Mouse (Mus musculus): ENCODE data around the gene Wnt2. TPM values are rescaled to one million over a fixed set of nuclear protein-coding genes. Genes with fewer than 3 reads are reported as not detected.

Gene Wnt2
- polyA plus RNA-seq (2015; fragmentation: Nextera tagmentation; extraction: Ambion mirVana) = 1.1 and 1.3 TPM in 2 replicates

GRCm38 (mm10) chr6:18029746-18030656, at the start of gene Wnt2:
Gene Wnt2 (minus strand): TSS chr6:18030585.
- Histone ChIP-seq H3K9me3 (no peaks in the 10 kb centered on the region), H3K4me1 (replicated peaks) (peaks cover 26% of the 10 kb centered on the region), H3K4me3 (peak within 1 kb of the TSS; percentile 47), H3K4me2 (peak within 1 kb of the TSS; percentile 90), H3K27me3 (peaks cover 53% of the 10 kb centered on the region), H3K27ac (replicated peaks) (no peak within 1 kb of the TSS), H3K9ac (peak within 1 kb of the TSS; percentile 51), H3K36me3 (no peaks in the 10 kb centered on the region)
- 0 out of 2 replicates have a peak, but pooled peaks have one; percentile 42 for ATAC-seq (ENCODE audit: low read depth)
- WGBS = under 1% methylated on average over 47 of the region's 47 CpGs

GRCm38 (mm10) chr6:18078615-18079014, 48.2 kb upstream of the Wnt2 start:
- Histone ChIP-seq H3K4me3 (no peak overlapping the region), H3K4me1 (replicated peaks) (no peaks in the 10 kb centered on the region), H3K27ac (replicated peaks) (no peak overlapping the region), H3K4me2 (no peak overlapping the region), H3K36me3 (no peaks in the 10 kb centered on the region), H3K9ac (no peak overlapping the region), H3K27me3 (no peaks in the 10 kb centered on the region), H3K9me3 (no peaks in the 10 kb centered on the region)
- WGBS = 38% methylated on average over 1 of the region's 1 CpGs
- ATAC-seq (ENCODE audit: low read depth) = no peak

- no peak overlapping the region for H3K9ac ChIP-seq
- no peaks in the 10 kb centered on the region for H3K9me3 ChIP-seq
- no peak overlapping the region for H3K4me2 ChIP-seq
- no peak for ATAC-seq (ENCODE audit: low read depth)
- no peaks in the 10 kb centered on the region for H3K36me3 ChIP-seq
- no peak overlapping the region for H3K4me3 ChIP-seq
- 85% methylated on average over 7 of the region's 7 CpGs for WGBS
- H3K4me1 ChIP-seq (replicated peaks) = no peaks in the 10 kb centered on the region
- no peaks in the 10 kb centered on the region for H3K27me3 ChIP-seq
- no peak overlapping the region for H3K27ac ChIP-seq (replicated peaks)
Measured at GRCm38 (mm10) chr6:18076986-18077385, 46.6 kb upstream of the Wnt2 start.

GRCm38 (mm10) chr6:18076577-18076976, 46.2 kb upstream of the Wnt2 start:
- H3K4me1 ChIP-seq (replicated peaks) = no peaks in the 10 kb centered on the region
- 70% methylated on average over 5 of the region's 5 CpGs for WGBS
- no peak overlapping the region for H3K4me3 ChIP-seq
- no peaks in the 10 kb centered on the region for H3K27me3 ChIP-seq
- H3K9ac ChIP-seq = no peak overlapping the region
- no peak overlapping the region for H3K4me2 ChIP-seq
- no peaks in the 10 kb centered on the region for H3K9me3 ChIP-seq
- ATAC-seq (ENCODE audit: low read depth) = no peak
- no peak overlapping the region for H3K27ac ChIP-seq (replicated peaks)
- H3K36me3 ChIP-seq = no peaks in the 10 kb centered on the region

- no peaks in the 10 kb centered on the region for H3K27me3 ChIP-seq
- no peak overlapping the region for H3K4me3 ChIP-seq
- 84% methylated on average over 4 of the region's 4 CpGs for WGBS
- no peaks in the 10 kb centered on the region for H3K36me3 ChIP-seq
- no peak overlapping the region for H3K27ac ChIP-seq (replicated peaks)
- no peaks in the 10 kb centered on the region for H3K4me1 ChIP-seq (replicated peaks)
- ATAC-seq (ENCODE audit: low read depth) = no peak
- H3K4me2 ChIP-seq = no peak overlapping the region
- no peak overlapping the region for H3K9ac ChIP-seq
- no peaks in the 10 kb centered on the region for H3K9me3 ChIP-seq
Measured at GRCm38 (mm10) chr6:18057899-18058298, 27.5 kb upstream of the Wnt2 start.

- no peaks in the 10 kb centered on the region for H3K9me3 ChIP-seq
- no peak overlapping the region for H3K4me2 ChIP-seq
- no peak overlapping the region for H3K27ac ChIP-seq (replicated peaks)
- no peaks in the 10 kb centered on the region for H3K36me3 ChIP-seq
- peaks cover 3% of the 10 kb centered on the region; the same call in 1 of the 2 replicates for H3K4me1 ChIP-seq (replicated peaks)
- no peak for ATAC-seq (ENCODE audit: low read depth)
- no peak overlapping the region for H3K9ac ChIP-seq
- no peaks in the 10 kb centered on the region for H3K27me3 ChIP-seq
- H3K4me3 ChIP-seq = no peak overlapping the region
- 51% methylated on average over 5 of the region's 5 CpGs for WGBS
Measured at GRCm38 (mm10) chr6:18051702-18052101, 21.3 kb upstream of the Wnt2 start.

GRCm38 (mm10) chr6:18044299-18044698, 13.9 kb upstream of the Wnt2 start:
- no peak for ATAC-seq (ENCODE audit: low read depth)
- Histone ChIP-seq H3K9ac (no peak overlapping the region), H3K27me3 (no peaks in the 10 kb centered on the region), H3K4me2 (no peak overlapping the region), H3K9me3 (no peaks in the 10 kb centered on the region), H3K4me1 (replicated peaks) (no peaks in the 10 kb centered on the region), H3K36me3 (no peaks in the 10 kb centered on the region), H3K27ac (replicated peaks) (no peak overlapping the region), H3K4me3 (no peak overlapping the region)
- 90% methylated on average over 4 of the region's 4 CpGs for WGBS

- no peak overlapping the region for H3K4me3 ChIP-seq
- no peaks in the 10 kb centered on the region for H3K4me1 ChIP-seq (replicated peaks)
- no peaks in the 10 kb centered on the region for H3K9me3 ChIP-seq
- no peaks in the 10 kb centered on the region for H3K36me3 ChIP-seq
- no peak overlapping the region for H3K4me2 ChIP-seq
- WGBS = 85% methylated on average over 5 of the region's 5 CpGs
- no peaks in the 10 kb centered on the region for H3K27me3 ChIP-seq
- H3K27ac ChIP-seq (replicated peaks) = no peak overlapping the region
- no peak overlapping the region for H3K9ac ChIP-seq
- ATAC-seq (ENCODE audit: low read depth) = no peak
Measured at GRCm38 (mm10) chr6:18043172-18043571, 12.8 kb upstream of the Wnt2 start.

- Histone ChIP-seq H3K27me3 (peaks cover 53% of the 10 kb centered on the region), H3K4me3 (peak overlapping the region; percentile 47), H3K4me2 (peak overlapping the region; percentile 90), H3K9me3 (no peaks in the 10 kb centered on the region), H3K9ac (no peak overlapping the region), H3K27ac (replicated peaks) (no peak overlapping the region), H3K36me3 (no peaks in the 10 kb centered on the region), H3K4me1 (replicated peaks) (peaks cover 26% of the 10 kb centered on the region)
- ATAC-seq (ENCODE audit: low read depth) = no peak
- 18% methylated on average over 6 of the region's 6 CpGs for WGBS
Measured at GRCm38 (mm10) chr6:18032271-18032670, 1.9 kb upstream of the Wnt2 start.

- peak; percentile 59; the same call in 1 of the 2 replicates for ATAC-seq (ENCODE audit: low read depth)
- WGBS = 2% methylated on average over 29 of the region's 29 CpGs
- peak overlapping the region; percentile 47 for H3K4me3 ChIP-seq
- H3K4me1 ChIP-seq (replicated peaks) = peaks cover 26% of the 10 kb centered on the region
- H3K9ac ChIP-seq = peak overlapping the region; percentile 27; the same call in 1 of the 2 replicates
- peak overlapping the region; percentile 90 for H3K4me2 ChIP-seq
- no peak overlapping the region for H3K27ac ChIP-seq (replicated peaks)
- H3K9me3 ChIP-seq = no peaks in the 10 kb centered on the region
- no peaks in the 10 kb centered on the region for H3K36me3 ChIP-seq
- peaks cover 53% of the 10 kb centered on the region for H3K27me3 ChIP-seq
Measured at GRCm38 (mm10) chr6:18031509-18032010, 1.2 kb upstream of the Wnt2 start.

GRCm38 (mm10) chr6:18030868-18031508, 603 bp upstream of the Wnt2 start:
- H3K9ac ChIP-seq = 0 out of 2 replicates have a peak overlapping the region, but pooled peaks have one; percentile 27
- no peaks in the 10 kb centered on the region for H3K9me3 ChIP-seq
- H3K27me3 ChIP-seq = peaks cover 53% of the 10 kb centered on the region
- H3K27ac ChIP-seq (replicated peaks) = no peak overlapping the region
- 0 out of 2 replicates have a peak, but pooled peaks have one; percentile 20 for ATAC-seq (ENCODE audit: low read depth)
- H3K4me1 ChIP-seq (replicated peaks) = peaks cover 26% of the 10 kb centered on the region
- 9% methylated on average over 12 of the region's 12 CpGs for WGBS
- H3K4me3 ChIP-seq = peak overlapping the region; percentile 47
- H3K4me2 ChIP-seq = peak overlapping the region; percentile 90
- H3K36me3 ChIP-seq = no peaks in the 10 kb centered on the region

Measured in neural tube, embryonic 13.5 days (tissue).